Mouse (Mus musculus): ENCODE measurements at regions not wholly inside any gene's neighbourhood (a gene's known extent, or its start where the extent isn't known, plus 50 kb on each side); places are given as distances from the start of the nearest gene placed in this dataset.

GRCm38 (mm10) chr17:47115754-47116153 lies 105.4 kb upstream of the Ubr2 start:
- TF ChIP-seq CTCF (IDR thresholded peaks at IDR 0.05; ENCODE audit: low read depth) (peak; percentile 34), EP300 (IDR thresholded peaks at IDR 0.05; ENCODE audit: low read depth) (no peak)
